Mouse (Mus musculus): ENCODE data around the gene Rnase4.

DNA sequence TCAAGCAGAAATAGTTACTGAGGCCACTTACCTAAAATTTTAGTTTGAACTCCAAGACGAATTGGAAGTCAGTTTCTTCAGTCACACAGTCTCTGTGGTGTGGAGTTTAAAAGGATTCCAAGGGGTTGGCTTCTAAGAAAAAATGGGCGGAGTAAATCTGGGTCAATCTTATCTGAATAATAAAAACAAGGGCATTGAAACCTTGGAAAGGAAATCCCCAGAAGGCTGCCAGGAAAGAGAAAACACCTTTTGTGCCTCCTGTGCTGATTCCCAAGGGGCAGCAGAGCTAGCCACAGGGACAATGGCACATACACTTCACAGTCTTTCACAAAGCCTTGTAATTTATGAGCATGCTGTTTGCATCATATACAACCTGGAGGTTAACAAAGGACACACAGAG is 55.8 kb downstream of the Rnase4 start, which contains the start of gene Rnase1:
- no peak for TF ChIP-seq CTCF (IDR thresholded peaks at IDR 0.05)
- no peak for TF ChIP-seq EP300 (IDR thresholded peaks at IDR 0.05)
